Mouse (Mus musculus) c-Kit-negative CD71-positive TER-119-positive erythroid progenitor cells, embryonic 14.5 days (primary cell): ENCODE measurements around the gene Adam12.
A peak's percentile ranks its signal among the peaks of the same experiment; 100 is the strongest.

Experiments
- DNase-seq: peaks from one replicate; pipeline ENCODE4 v3.0.0-alpha.2; 2013; ENCODE audit warnings: low read depth, low spot score

The Adam12 gene

DNA sequence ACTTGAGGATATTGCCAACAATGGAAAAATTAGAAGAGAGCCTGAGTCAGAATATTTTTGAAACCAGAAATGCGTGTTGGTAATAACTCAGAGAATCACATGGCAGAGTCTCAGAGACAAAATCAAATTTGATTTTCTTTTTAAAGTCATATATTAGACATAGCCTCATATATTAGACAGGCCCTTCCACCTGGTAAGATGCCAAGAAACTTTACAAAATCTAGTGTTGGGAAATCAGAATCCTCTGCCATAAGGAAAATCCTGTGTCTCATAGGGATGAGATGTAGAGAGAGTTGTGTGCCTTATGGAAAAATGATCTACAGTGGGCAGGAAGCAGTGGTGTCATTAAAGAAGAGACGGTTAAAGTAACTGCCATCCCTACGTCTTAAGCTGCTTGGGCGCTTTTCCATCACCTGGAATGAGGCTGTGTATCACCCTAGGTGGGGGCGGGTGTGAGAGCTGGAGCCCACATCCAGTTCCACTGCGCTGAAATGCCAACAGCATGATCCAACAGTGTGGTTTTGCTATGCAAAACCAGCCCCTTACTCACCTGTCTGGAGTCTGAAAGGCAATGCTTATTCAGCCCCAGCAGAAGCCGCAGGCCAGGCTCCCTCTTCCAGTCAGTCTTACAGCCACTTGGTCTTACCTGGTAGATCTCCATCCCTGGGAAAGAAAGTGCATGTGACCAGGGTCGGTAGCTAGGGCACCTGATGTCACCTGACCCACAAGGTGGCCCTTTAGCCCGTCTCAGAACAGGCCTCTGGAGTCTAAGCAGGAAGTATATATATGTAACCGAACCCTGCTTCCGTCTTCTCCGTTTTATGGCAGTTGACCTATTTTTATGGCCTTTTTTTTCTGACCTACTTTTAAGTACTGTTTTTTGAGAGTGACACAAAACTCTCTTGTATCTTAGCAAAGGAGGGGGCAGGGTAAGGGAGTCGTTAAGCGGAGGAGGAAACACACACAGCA, at the start of gene Adam12:
Gene Adam12, minus strand, starts transcription at position 769 of the 969 bp plus-strand sequence.
- DNase-seq, result no peak

DNA sequence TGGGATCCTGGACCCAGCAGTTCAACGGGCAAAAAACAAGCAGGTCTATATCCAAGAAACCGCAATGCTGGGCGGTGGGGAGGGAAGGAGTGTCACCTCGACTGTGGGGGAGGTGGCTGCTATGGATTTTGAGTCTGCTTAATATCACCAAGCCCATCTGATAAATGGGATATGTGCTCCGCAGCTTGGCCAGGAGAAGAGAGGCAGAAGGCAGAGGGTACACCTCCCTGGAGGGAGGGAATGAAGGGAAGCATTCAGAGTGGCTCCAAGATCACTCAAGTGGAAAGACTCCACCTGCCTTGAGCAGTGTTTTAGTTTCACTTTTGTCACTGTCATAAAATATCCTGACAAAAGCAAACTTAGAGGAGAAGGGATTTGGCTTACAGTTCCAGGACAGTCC, 41.0 kb upstream of the Adam12 start:
- DNase-seq, result no peak

DNA sequence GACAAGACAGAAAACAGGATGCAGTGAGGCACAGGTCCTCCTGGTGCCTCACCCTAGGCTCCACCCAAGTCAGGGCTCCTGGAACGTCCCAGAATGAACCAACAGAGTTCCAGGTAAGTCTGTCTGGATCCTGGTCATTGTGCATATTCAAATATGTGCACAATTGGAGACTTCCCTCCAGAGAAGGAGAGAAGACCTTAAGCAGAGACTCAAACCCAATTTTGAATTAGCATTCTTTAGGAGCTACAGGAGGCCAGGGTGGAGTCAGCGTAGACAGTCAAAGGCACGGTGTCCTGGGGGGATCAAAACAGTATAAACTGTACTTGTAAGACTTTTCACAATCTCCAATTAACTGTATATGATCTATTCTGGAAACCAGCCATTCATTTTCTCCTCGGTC, 40.5 kb upstream of the Adam12 start:
- DNase-seq, result no peak

DNA sequence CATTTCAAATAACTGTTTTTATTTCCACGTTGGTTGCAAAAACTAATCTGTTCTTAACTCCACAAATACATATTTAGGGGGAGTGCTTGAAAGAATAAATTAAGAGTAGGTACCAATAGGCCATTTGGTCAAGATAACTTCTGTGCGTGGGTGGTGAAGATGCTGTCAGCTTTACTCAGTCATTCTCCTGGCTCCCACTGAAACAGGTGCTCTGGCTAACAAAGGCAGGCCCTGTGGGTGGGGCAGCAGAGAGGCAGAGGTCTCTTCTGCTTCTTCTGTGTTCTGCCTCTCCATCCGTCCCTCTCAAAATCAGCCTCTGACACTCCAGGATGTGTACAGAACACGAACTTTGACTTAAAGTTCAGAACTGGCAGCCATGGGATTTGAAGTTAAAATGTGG, 33.8 kb upstream of the Adam12 start:
- no peak for DNase-seq

- peak; percentile 13 for DNase-seq
Observed at GRCm38 (mm10) chr7:134263146-134263906, 31.4 kb upstream of the Adam12 start.

GRCm38 (mm10) chr7:134261003-134261701, 29.2 kb upstream of the Adam12 start:
- DNase-seq, result no peak

DNA sequence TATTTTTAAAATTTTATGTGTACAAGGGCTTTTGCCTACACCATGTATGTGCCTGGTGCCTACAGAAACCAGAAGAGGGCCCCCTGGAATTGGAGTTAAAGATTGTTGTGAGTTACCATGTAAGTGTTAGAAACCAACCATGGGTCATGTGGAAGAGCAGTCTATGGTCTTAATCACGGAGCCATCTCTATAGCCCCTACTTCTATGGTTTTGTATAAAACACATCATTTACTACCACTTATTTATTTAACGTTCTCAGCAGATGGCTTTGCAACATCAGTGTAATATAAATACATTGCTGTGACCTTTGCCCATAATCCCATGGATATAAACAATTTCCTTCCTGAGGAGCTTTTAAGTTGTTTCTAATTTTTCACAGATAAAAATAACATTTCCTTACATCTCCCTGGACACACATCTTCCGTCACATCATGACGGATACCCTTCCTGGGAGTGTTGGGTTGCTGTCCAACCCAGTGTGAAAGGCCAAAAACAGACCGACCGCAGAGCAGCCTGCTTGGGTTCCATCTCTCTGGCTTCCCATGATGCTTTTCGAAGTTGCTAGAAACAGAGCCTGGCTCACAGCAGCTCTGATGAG, 18.4 kb upstream of the Adam12 start:
- no peak for DNase-seq

DNA sequence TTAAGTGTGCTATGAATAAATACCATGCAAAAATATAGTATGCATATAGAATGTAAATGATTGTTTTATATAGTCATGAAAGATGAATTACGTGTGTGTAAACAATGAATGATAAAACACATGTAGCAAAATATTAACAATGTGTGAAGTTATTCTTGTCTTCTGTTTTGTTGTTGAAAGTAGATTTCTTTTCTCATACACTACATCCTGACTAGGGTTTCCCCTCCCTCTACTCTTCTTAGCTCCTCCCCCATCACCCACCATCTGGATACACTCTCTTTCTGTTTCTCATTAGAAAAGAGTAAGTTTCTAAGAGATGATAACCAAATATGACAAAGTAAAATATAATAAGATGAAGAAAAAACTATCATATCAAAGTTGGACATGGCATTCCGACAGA, 16.1 kb upstream of the Adam12 start:
- DNase-seq, result no peak

- DNase-seq, result no peak
Observed at GRCm38 (mm10) chr7:134246624-134247023, 14.7 kb upstream of the Adam12 start.

- DNase-seq, result no peak
Observed at GRCm38 (mm10) chr7:134242773-134243172, 10.8 kb upstream of the Adam12 start.

DNA sequence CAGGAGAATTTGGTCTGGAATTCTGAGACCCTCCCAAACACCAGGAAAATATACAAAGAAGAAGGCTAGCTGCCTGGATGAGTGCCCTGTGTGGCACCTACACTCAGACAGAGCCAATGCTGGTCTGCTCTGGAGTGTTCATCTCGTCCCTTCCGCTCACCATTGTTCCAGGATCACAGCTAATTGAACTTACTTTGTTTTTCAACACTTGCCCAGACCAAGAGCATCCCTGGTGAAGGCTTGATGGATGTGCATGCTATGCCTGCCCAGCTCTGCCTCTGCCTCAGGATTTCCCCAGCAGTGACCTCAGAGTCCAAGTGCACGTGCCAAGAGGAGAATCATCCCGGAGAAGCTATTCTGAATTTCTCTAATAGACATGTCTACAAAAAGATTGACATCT, 9.3 kb upstream of the Adam12 start:
- no peak for DNase-seq

- DNase-seq, result no peak
Observed at GRCm38 (mm10) chr7:134240579-134240978, 8.6 kb upstream of the Adam12 start.

- no peak for DNase-seq
Observed at GRCm38 (mm10) chr7:134238863-134239262, 6.9 kb upstream of the Adam12 start.

DNA sequence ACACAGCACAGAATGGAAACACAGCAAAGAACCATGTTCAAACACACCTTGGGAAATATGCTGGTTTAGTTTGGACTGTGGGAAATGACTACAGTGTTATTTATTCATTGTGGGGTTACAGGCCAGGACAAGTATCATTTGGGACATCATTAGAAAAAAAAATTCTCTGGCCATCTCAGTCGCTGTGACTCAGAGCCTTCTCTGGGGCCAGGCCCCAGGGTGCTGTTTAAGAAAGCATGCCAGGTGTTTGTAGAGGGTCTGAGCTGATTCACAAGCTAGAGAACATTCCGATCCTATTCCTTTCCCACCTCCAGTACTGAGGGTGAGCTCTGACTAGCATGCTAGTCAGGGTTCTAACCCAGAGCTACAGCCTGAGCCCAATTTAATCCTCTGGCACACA, 5.4 kb upstream of the Adam12 start:
- DNase-seq, result no peak

- no peak for DNase-seq
Observed at GRCm38 (mm10) chr7:134236727-134237126, 4.8 kb upstream of the Adam12 start.

DNA sequence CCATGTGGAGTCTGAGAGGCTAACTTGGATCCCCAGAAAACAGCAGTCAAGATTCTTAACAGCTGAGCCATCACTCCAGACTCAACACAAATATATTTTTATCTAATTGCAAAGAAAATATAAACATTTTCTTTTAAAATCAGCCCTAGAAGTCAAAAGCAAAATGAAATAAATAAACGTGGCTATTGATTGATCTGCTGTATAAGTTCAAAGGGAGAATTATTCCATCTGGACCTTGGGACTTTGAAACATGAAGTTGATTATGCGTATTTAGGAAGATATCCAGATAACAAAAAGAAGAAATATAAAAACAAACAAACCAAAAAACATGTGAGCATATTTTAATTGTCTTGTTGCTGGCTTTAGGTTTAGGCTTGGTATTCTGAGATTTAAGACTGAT, 3.6 kb upstream of the Adam12 start:
- DNase-seq, result no peak

- DNase-seq, result no peak
Observed at GRCm38 (mm10) chr7:134230708-134231107, 1.2 kb downstream of the Adam12 start.

- DNase-seq, result no peak
Observed at GRCm38 (mm10) chr7:134229899-134230298, 2.0 kb downstream of the Adam12 start.

DNA sequence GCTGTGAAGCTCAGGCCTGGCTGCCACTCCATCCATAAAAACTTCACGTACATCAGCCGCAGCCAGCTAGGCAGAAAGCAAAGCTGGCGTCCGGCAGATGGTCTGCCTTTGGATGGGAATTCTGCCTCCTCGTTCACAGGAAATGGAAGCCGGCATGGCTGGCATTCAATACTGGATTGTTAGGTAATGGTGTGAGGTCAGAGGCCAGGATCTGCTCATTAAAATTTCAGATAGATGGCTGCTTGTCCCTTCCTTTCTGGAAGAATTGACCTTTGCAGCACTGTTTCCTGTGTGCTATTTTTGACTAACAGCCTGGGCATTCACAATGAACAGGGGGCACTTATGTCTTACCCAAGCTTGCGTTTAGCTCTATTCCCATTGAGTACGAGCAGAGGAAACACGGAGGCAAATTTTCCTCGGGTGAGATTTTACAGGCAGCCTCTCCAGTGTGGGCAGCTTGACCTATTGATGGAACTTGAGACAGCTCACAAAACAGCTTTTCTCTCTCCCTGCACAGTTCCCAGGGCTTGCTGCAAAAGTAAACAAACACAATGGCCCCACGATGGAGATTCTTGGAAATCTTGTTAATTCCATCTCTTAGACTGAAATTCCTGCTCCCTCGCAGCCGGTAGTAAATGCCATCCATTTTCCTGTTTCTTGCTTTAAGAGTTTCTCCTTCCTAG, 4.0 kb downstream of the Adam12 start:
- DNase-seq, result no peak

GRCm38 (mm10) chr7:134227101-134227500, 4.8 kb downstream of the Adam12 start:
- no peak for DNase-seq

- no peak for DNase-seq
Observed at GRCm38 (mm10) chr7:134226231-134226630, 5.7 kb downstream of the Adam12 start.
